Mouse (Mus musculus): ENCODE data around the gene Camk1d.

DNA sequence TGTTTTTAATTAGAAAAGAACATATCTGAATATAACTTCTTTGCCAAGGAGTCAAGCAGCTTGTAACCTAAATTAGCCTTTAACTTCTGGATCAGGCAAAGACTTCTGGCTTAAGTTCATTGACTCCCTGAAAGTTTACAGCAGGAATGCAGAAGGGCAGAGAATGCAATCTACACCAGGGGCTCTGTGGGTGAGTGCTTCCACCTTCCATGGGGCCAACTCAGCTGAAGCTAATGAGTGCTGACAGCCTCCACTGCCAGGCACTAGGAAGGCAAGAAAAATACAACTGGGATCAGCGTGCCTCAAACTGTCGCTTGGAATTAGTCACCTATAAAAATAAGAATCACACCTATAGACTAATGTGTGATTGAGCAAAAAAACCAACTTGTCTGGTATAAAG is 199.2 kb downstream of the Camk1d start:
- no peak for TF ChIP-seq CTCF (IDR thresholded peaks at IDR 0.05; ENCODE audit: low read depth, low read length)
- no peak for TF ChIP-seq POLR2A (IDR thresholded peaks at IDR 0.05; ENCODE audit: extremely low read depth, insufficient read depth, low read length)
